Mouse (Mus musculus) neural tube, embryonic 14.5 days (tissue): Measurements from ENCODE around the gene Pou2f2. TPM values are rescaled to one million over a fixed set of nuclear protein-coding genes. Genes with fewer than 3 reads are reported as not detected.

Source experiments
- ATAC-seq: fragments of 200-750 bp; cut with Nextera tagmentation; 2 replicates; pipeline ENCODE4 v1.8.0; 2017; ENCODE audit warnings: low read depth, mild to moderate bottlenecking, moderate TSS enrichment, moderate library complexity
- H3K27ac ChIP-seq: fragments of 300-500 bp; sonication (generic); 2 replicates; pipeline ENCODE4 v1.5.1; 2014; ENCODE audit warnings: low read depth, mild to moderate bottlenecking, control low read depth, low read length, moderate library complexity, mixed read lengths
- H3K27me3 ChIP-seq: fragments of 300-500 bp; sonication (generic); 2 replicates; pipeline ENCODE4 v1.6.1; 2014; ENCODE audit warnings: low read length; ENCODE audit not compliant: control insufficient read depth, insufficient read depth
- H3K36me3 ChIP-seq: fragments of 300-500 bp; sonication (generic); 2 replicates; pipeline ENCODE4 v1.6.1; 2014; ENCODE audit warnings: low read length, mixed read lengths; ENCODE audit not compliant: control insufficient read depth, insufficient read depth
- H3K4me1 ChIP-seq: fragments of 300-500 bp; sonication (generic); 2 replicates; pipeline ENCODE4 v1.6.1; 2014; ENCODE audit warnings: low read length; ENCODE audit not compliant: control insufficient read depth, insufficient read depth
- H3K4me2 ChIP-seq: fragments of 300-500 bp; sonication (generic); 2 replicates; pipeline ENCODE4 v1.6.1; 2014; ENCODE audit warnings: mild to moderate bottlenecking, low read depth, low read length, control low read depth
- H3K4me3 ChIP-seq: fragments of 300-500 bp; sonication (generic); 2 replicates; pipeline ENCODE4 v1.5.1; 2014; ENCODE audit warnings: low read depth, low read length, control low read depth, mixed read lengths
- H3K9ac ChIP-seq: fragments of 300-500 bp; sonication (generic); replicated peaks from 2 replicates; pipeline ENCODE4 v1.6.1; 2014; ENCODE audit warnings: low read depth, mild to moderate bottlenecking, control low read depth, low read length, mixed read lengths
- H3K9me3 ChIP-seq: fragments of 300-500 bp; sonication (generic); 2 replicates; pipeline ENCODE4 v1.6.1; 2016; ENCODE audit warnings: low read length; ENCODE audit not compliant: control insufficient read depth
- WGBS: fragments of 180-500 bp; shearing (Covaris S2); extraction: QIAGEN DNeasy Blood & Tissue Kit; methylation state at CpG from one replicate; pipeline ENCODE4 v1.1.7; 2014; 5-methylcytosine and 5-hydroxymethylcytosine counted together
- polyA plus RNA-seq: library from polyadenylated mRNA; unstranded; fragments of >200 nt; fragmentation: Nextera tagmentation; extraction: Ambion mirVana; gene quantifications from 2 replicates; pipeline ENCODE4 v1.2.1, GENCODE M21; 2014

Gene Pou2f2
- polyA plus RNA-seq, 1 experiment from 2014 or later, result 33.6 TPM

- no peak overlapping the region for H3K4me2 ChIP-seq
- H3K9me3 ChIP-seq, result no peaks in the 10 kb centered on the region
- no peak overlapping the region for H3K27ac ChIP-seq
- ATAC-seq, result no peak
- H3K27me3 ChIP-seq, result no peaks in the 10 kb centered on the region
- no peak overlapping the region for H3K4me3 ChIP-seq
- H3K4me1 ChIP-seq, result no peaks in the 10 kb centered on the region
- H3K36me3 ChIP-seq, result peaks cover 2% of the 10 kb centered on the region
- no peak overlapping the region for H3K9ac ChIP-seq
- WGBS, result 77% methylated on average over 15 of the region's 25 CpGs
Measured at GRCm38 (mm10) chr7:25120061-25120834, 59.3 kb downstream of the Pou2f2 start.

DNA sequence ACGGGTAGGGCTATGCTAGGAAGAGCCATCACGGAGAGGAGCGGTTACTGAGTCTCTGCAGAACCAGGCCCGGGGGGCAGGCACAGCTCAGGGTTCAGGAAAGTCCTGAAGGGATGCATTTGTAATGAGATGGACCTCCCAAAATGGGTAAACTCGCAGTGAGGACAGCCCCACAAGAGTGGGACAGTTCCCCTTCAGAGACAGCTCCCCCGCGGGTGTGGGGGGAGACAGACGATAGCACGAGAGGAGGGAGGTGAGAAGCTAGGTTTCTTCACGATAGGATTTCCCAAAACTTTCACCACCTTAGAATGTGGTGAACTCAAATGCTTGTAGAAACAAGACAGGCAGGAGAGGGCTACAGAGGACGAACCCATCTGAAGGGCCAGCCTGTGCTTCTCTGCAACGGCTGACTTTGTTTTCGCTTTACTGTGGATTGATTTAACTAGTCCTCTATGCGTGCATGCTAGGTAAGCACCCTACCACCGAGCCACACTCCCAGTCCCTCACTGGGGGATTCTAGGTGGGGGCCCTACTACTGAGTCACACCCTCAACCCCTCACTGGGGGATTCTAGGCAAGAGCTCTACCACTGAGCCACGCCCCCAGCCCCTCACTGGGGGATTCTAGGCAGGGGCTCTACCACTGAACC is 66.4 kb downstream of the Pou2f2 start:
- Histone ChIP-seq H3K9me3 (no peaks in the 10 kb centered on the region), H3K36me3 (peaks cover 15% of the 10 kb centered on the region), H3K4me1 (no peaks in the 10 kb centered on the region), H3K27ac (no peak overlapping the region), H3K4me3 (no peak overlapping the region), H3K4me2 (no peak overlapping the region), H3K9ac (no peak overlapping the region), H3K27me3 (no peaks in the 10 kb centered on the region)
- WGBS, result 94% methylated on average over 16 of the region's 16 CpGs
- ATAC-seq, result no peak

DNA sequence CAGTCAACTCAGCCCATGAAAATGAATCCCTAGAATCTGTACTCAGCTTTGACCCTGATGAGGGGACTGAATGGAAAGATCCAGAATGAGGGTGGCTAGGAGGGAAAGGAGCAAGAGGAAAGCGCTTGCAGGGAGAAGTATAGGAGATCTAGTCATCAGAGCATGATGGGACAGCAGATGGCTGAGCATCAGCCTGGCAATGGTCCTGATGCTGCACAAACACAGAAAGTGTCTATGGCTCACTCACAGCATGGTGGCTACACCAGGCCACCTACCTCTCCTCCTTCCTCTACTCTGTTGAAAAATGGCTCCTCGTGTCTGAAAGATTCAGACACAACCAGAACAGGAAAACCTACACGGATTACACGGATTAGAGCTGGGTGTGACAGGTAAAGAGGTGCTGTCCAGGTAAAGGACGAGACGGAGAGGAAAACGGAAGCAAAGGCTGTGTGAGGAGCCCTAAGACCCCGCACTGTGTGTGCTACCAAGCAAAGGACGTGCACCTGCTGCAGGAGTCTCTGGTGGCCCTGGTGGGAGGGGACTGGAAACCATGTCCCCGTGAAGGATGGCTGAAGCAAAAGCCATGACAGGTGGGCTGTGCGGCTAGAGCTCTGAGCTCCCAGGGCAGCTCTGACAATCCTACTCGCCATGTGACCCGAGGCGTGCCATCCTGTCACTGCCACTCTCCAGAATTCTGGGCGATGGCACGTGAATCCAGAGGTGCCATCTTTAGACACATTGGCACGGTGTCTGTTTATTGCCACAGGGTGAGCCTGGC is 67.2 kb downstream of the Pou2f2 start:
- Histone ChIP-seq H3K4me2 (no peak overlapping the region), H3K4me1 (no peaks in the 10 kb centered on the region), H3K36me3 (peaks cover 15% of the 10 kb centered on the region), H3K9ac (no peak overlapping the region), H3K4me3 (no peak overlapping the region), H3K27me3 (no peaks in the 10 kb centered on the region), H3K27ac (no peak overlapping the region), H3K9me3 (no peaks in the 10 kb centered on the region)
- no peak for ATAC-seq
- 91% methylated on average over 17 of the region's 17 CpGs for WGBS

DNA sequence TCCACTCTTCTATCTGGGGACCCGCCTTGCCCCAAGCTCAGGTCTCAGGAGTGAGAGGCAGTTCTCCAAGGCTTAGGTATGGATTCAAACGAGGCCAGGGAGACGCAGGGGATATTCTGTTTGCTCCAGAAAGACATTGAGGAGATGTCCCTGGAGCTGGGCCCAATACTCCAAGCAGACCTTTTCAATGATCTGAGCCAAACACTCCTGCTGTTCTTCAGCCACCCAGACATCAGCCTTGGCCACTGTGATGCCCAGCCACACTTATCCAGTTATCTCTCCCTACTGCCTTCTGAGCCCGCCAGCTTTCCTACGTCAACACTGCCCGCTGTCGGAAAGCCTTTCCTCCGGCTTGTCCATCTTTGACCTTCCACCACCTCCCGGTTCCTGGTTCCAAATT is 69.2 kb downstream of the Pou2f2 start:
- 88% methylated on average over 9 of the region's 9 CpGs for WGBS
- H3K9me3 ChIP-seq, result no peaks in the 10 kb centered on the region

DNA sequence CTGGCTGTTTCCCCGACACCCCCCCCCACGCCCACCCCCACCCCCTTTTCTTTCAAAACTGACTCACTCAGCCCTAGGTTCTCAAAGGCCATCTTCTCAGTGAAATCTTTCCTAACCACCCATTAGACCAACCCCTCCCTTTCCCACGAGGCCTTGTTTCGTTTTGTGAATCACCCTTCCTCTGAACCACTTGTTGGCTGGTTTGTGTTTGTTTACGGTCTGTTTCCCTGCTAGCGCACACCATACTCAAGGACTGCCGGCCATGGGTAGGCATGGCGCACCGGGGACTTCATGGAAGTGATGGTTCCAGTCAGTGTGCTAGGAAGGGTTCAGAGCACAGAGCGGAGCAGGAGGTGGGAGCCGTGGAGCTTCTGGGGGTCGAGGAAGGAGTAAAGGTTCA is 70.2 kb downstream of the Pou2f2 start:
- 81% methylated on average over 12 of the region's 12 CpGs for WGBS
- Histone ChIP-seq H3K4me1 (no peaks in the 10 kb centered on the region), H3K4me3 (no peak overlapping the region), H3K9me3 (no peaks in the 10 kb centered on the region), H3K27ac (no peak overlapping the region), H3K36me3 (peaks cover 7% of the 10 kb centered on the region; the same call in 1 of the 2 replicates), H3K9ac (no peak overlapping the region), H3K27me3 (no peaks in the 10 kb centered on the region), H3K4me2 (no peak overlapping the region)
- ATAC-seq, result no peak

More for the DNA sequence above, 69.2 kb downstream of the Pou2f2 start:
- Histone ChIP-seq H3K27me3 (no peaks in the 10 kb centered on the region), H3K27ac (no peak overlapping the region), H3K4me2 (no peak overlapping the region), H3K4me3 (no peak overlapping the region), H3K9ac (no peak overlapping the region), H3K36me3 (peaks cover 13% of the 10 kb centered on the region), H3K4me1 (no peaks in the 10 kb centered on the region)
- no peak for ATAC-seq

DNA sequence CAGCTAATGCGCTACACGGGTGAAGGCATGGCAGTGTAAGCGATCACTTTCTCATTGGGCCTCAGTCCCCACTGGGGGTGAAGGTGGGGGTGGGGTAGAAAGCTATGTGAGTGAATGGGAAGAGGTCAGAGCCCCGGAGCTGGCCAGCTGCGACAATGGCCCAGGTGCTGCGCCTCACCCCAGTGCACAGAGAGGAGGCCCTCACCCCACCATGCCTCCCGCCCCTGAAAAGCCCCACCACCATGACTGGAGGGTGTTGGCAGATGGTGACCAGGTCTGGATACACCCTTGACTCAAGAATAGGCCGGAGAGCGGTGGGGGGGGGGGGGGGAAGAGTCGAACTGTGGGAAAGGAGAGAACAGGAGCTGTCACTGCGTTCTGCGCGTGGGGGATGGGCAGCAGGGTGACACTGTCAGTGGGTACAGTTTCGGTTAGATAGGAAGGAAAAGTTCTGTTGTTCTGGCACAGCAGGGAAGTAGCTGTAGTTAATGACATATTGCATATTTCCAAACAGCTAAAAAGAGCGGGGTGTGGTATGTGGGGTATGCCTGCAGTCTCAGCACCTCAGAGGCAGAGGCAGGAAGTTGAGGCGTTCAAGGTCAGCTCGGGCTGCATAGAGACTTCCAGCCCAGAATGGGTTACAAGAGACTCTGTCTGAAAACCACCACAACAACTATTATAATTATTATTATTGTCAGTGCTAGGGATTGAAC is 72.6 kb downstream of the Pou2f2 start:
- no peak overlapping the region for H3K9ac ChIP-seq
- H3K4me3 ChIP-seq, result no peak overlapping the region
- no peaks in the 10 kb centered on the region for H3K9me3 ChIP-seq
- no peaks in the 10 kb centered on the region for H3K4me1 ChIP-seq
- no peaks in the 10 kb centered on the region for H3K27me3 ChIP-seq
- H3K4me2 ChIP-seq, result no peak overlapping the region
- WGBS, result 56% methylated on average over 16 of the region's 17 CpGs
- no peak for ATAC-seq
- H3K36me3 ChIP-seq, result no peaks in the 10 kb centered on the region
- H3K27ac ChIP-seq, result no peak overlapping the region

DNA sequence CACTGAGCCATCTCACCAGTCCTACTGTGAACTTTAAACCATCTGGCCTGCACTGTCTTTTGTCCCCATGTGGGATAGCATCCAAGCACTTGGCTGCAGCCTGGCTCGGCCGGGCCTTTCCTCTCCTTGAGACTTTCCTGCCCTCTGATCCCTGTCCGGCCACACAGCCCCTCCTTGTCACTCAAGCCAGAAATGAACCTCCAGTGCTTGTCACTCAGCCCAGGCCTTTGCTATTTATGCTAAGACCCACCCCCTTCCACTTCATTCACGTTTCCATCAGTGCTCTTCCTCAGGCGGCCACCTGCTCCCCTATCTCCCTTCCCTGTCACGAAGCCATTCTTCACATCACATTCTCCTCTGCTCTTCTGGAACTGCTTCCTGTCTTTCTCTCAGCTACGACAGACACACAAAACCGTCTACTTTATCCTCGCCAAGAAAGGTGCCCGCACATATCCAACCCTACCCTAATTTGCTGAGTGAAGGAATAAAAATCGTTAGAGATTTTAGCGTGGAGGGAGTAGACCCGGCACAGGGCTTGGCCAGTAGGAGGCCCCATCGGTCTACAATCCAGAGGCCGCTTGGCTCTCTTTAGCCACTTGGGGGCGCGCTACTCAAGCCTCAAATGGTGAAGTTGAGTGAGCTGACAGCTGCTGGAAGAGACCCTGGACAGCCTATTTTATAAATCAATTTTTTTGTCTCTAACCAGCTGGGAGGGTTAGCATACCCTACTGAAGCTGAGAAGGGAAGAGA is 73.9 kb downstream of the Pou2f2 start:
- Histone ChIP-seq H3K9me3 (no peaks in the 10 kb centered on the region), H3K27ac (no peak overlapping the region; the same call in 1 of the 2 replicates), H3K36me3 (no peaks in the 10 kb centered on the region), H3K27me3 (no peaks in the 10 kb centered on the region), H3K4me1 (no peaks in the 10 kb centered on the region), H3K9ac (no peak overlapping the region), H3K4me3 (no peak overlapping the region), H3K4me2 (no peak overlapping the region)
- peak; percentile 52; the same call in 1 of the 2 replicates for ATAC-seq
- WGBS, result 17% methylated on average over 17 of the region's 17 CpGs

DNA sequence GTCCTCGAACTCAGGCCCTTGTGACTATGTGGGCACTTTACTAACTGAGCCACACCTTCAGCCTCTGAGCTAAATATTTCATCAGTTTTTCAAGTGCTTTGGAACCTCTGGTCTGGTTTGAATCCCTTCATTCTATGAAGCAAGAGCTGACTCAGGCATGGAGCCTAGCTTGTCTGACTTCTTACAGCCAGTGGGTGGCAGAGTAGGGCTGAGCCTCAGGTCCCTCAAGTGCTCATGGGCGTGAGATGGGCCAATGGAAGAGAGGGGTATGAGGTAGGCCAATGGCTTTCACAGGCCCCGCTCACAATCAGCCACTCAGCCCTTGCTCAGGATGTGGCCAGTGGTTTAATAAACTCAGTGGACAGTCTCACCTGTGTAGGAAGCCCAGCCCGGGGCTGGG is 79.9 kb downstream of the Pou2f2 start:
- Histone ChIP-seq H3K36me3 (peaks cover 2% of the 10 kb centered on the region; the same call in 1 of the 2 replicates), H3K27me3 (no peaks in the 10 kb centered on the region), H3K4me1 (no peaks in the 10 kb centered on the region), H3K9ac (no peak overlapping the region), H3K9me3 (no peaks in the 10 kb centered on the region), H3K4me3 (no peak overlapping the region), H3K4me2 (no peak overlapping the region), H3K27ac (no peak overlapping the region)
- ATAC-seq, result no peak; the same call in 1 of the 2 replicates
- WGBS, result 50% methylated on average over 4 of the region's 4 CpGs
